Mouse (Mus musculus): ENCODE data around the gene Pm20d2.

The Pm20d2 gene

GRCm38 (mm10) chr4:33189735-33190036 is at the start of gene Pm20d2:
Gene Pm20d2 (minus strand): TSS chr4:33189737.
- DNase-seq = no peak

- no peak for DNase-seq
Measured at GRCm38 (mm10) chr4:33230881-33231280, 41.3 kb upstream of the Pm20d2 start.

GRCm38 (mm10) chr4:33229639-33230038 is 40.1 kb upstream of the Pm20d2 start:
- no peak for DNase-seq

GRCm38 (mm10) chr4:33227164-33227563 is 37.6 kb upstream of the Pm20d2 start:
- DNase-seq = no peak

- DNase-seq = no peak
Measured at GRCm38 (mm10) chr4:33224003-33224675, 34.6 kb upstream of the Pm20d2 start.

- DNase-seq = no peak
Measured at GRCm38 (mm10) chr4:33221847-33222246, 32.3 kb upstream of the Pm20d2 start.

GRCm38 (mm10) chr4:33208881-33209841 is 19.6 kb upstream of the Pm20d2 start, which contains the start of gene Srsf12:
Gene Srsf12 (plus strand): TSS chr4:33208991.
- peak; percentile 8 to 28 for DNase-seq

- no peak for DNase-seq
Measured at GRCm38 (mm10) chr4:33207551-33207950, 18.0 kb upstream of the Pm20d2 start.

GRCm38 (mm10) chr4:33204682-33205081 is 15.1 kb upstream of the Pm20d2 start:
- DNase-seq = peak; percentile 36 to 38

- DNase-seq = no peak
Measured at GRCm38 (mm10) chr4:33198117-33198516, 8.6 kb upstream of the Pm20d2 start.

- DNase-seq = peak; percentile 86 to 89
Measured at GRCm38 (mm10) chr4:33188781-33189734, 479 bp downstream of the Pm20d2 start.

GRCm38 (mm10) chr4:33188164-33188563 is 1.4 kb downstream of the Pm20d2 start:
- peak; percentile 22 to 40 for DNase-seq

- no peak for DNase-seq
Measured at GRCm38 (mm10) chr4:33183477-33183876, 6.1 kb downstream of the Pm20d2 start.

GRCm38 (mm10) chr4:33152087-33153038 is 37.2 kb downstream of the Pm20d2 start:
- DNase-seq = no peak

GRCm38 (mm10) chr4:33149150-33149549 is 40.4 kb downstream of the Pm20d2 start:
- DNase-seq = no peak

GRCm38 (mm10) chr4:33147825-33148224 is 41.7 kb downstream of the Pm20d2 start:
- DNase-seq = peak; percentile 35 to 44

GRCm38 (mm10) chr4:33146679-33147291 is 42.8 kb downstream of the Pm20d2 start:
- no peak for DNase-seq

GRCm38 (mm10) chr4:33132221-33132620 is 57.3 kb downstream of the Pm20d2 start, which contains the start of gene Gabrr1:
Gene Gabrr1 (plus strand): TSS chr4:33132521.
- no peak for DNase-seq

- no peak for DNase-seq
Measured at GRCm38 (mm10) chr4:33125409-33126084, 64.0 kb downstream of the Pm20d2 start.

GRCm38 (mm10) chr4:33124493-33124892 is 65.0 kb downstream of the Pm20d2 start:
- DNase-seq = peak; percentile 11 to 33

Data from lung, adult 18-20 months (tissue).